Mouse (Mus musculus): ENCODE data around the gene Pds5b. TPM values are rescaled to one million over a fixed set of nuclear protein-coding genes. Genes with fewer than 3 reads are reported as not detected.
"Not testable (repeated sequence)": the region's sequence is repeated elsewhere in the genome, so short reads cannot be mapped to it uniquely, and the experiment has no call there.

Gene Pds5b
- total RNA-seq, 2 experiments from 2014 or later: 37.8 to 41.5 TPM

DNA sequence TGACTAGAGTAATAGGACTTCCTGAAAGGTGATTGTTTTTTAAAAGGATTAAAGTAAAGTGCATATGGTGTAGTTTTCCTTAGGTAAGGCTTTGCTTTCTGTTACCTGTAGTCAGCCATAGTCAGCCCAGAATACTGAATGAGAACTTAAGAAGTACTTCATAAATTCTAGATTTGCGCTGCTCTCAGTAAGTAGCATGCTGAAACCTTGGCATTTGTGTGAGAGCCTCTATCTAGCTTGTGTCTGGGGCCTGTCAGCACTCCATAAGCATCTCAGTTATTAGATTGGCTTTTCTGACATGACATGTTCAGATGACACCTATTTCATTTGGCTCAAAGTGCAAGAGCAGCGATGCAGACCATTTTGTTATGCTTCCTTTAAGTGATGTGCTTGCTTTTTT, 19.7 kb downstream of the Pds5b start:
- no peak for DNase-seq (ENCODE audit: low spot score in 2 of 2)

DNA sequence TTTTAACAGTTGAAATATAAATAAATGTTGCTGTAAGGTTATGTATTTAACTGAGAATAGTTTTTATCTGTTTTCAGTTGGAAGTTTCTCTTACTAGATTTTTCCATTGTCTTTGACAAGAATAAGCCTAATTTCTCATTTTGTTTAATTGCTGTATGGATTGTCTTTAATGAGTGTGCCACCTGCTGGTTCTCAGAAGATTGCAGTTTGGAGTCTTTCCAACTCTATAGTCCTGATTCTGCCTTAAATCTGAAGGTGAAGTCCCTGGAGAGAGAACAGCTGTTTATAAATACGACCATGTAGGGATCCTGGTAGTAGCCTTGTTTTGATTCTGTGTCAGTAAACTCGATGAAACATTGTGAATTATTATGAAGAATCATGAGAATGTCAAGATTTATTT, 29.2 kb downstream of the Pds5b start:
- no peak for DNase-seq (ENCODE audit: low spot score in 2 of 2)

DNA sequence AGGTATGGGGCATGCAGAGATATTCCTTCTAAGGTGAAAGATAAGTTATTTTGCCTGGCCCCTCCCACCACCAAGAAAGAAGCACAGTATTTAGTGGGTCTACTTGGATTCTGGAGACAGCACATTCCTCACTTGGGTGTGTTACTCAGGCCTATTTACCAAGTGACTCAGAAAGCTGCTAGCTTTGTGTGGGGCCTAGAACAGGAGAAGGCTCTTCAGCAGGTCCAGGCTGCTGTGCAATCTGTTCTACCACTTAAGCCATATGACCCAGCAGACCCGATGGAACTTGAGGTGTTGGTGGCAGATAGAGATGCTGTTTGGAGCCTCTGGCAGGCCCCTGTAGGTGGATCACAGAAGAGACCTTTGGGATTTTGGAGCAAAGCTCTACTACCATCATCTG, 33.1 kb downstream of the Pds5b start:
- DNase-seq (ENCODE audit: low spot score in 2 of 2): not testable (repeated sequence)

DNA sequence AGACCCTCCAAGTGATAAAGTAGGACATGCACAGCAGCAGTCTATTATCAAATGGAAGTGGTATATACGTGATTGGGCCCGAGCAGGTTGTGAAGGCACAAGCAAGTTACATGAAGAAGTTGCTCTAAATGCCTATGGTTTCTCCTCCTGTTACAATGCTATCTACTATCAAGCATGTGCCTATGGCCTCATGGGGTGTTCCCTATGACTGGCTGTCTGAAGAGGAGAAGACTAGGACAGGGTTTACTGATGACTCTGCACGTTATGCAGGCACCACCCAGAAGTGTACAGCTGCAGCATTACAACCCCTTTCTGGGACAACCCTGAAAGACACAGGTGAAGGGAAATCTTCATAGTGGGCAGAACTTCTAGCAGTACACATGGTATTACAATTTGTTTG, 33.6 kb downstream of the Pds5b start:
- not testable (repeated sequence) for DNase-seq (ENCODE audit: low spot score in 2 of 2)

DNA sequence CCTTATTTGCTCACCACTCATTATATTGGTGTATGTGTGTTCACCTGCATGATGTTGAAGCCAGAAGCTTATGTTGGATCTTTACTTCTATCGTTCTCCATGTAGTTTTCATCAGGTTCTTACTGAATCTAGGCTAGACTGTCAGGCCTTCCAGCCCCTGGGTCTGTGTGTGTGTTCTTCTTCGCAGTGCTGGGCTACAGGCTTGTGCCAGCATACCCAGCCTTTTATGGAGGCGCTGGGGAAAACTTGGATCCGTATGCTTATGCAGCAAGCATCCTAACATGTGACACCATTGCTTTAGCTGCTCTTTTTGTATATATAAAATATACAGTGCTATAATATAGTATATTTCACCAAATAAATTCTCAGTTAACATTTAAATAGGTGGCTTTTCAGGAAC, 38.0 kb downstream of the Pds5b start:
- no peak for DNase-seq (ENCODE audit: low spot score in 2 of 2)

DNA sequence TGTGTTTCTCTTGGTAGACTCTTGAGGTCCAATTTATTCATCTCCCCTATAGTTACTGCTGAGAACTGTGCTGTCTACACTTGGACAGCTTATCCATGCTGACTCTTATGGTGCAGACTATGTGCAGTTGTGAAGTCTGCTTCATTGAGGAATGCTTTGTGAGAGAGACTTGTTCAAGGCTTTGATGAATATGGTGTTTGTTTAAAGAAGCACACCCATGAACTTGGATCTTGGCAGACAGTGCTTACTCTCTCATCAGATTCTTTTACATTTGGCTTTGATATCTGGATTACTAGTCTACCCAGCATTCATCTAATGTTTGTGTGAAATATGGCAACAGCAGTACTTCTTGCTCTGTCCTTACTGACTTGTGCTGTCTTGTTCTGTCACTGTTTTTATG, 39.9 kb downstream of the Pds5b start:
- DNase-seq (ENCODE audit: low spot score in 2 of 2): no peak

DNA sequence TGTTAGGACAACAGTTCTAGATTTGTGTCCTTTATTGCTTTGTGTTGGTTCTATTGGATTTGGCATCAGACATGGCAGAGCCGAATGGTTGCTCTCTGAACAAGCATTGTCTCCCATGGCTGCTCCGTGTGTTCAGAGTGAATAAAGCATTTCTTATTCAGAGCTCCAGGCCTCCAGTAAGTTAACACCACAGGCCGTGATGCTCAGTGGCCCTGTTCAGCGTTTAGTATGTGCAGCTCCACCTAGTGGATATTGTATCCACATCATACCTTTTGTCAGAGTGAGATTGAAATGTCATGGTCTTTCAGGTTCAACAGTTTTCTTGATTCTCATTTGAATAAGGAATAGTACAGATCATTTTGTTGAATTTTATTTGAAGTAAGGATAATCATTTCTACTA, 44.2 kb downstream of the Pds5b start:
- no peak for DNase-seq (ENCODE audit: low spot score in 2 of 2)

DNA sequence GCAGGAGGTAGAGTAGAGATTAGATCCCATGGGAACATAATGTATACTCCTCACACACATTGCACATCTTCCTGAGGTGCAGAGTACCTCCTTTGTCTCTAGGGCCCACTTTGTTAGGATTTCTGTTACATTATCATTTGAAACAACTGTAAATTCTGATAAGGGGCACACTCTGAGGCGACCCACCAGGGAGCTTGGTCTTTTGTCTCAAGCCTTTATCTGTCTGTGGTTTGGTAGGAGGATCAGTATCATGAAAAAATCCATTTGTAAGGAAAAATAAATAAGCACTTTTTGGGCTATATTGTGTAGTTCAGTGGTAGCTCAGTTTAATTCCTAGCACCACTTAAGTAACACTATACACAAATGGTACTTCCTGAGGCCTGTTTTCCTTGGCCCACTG, 51.1 kb downstream of the Pds5b start:
- DNase-seq (ENCODE audit: low spot score in 2 of 2): no peak

DNA sequence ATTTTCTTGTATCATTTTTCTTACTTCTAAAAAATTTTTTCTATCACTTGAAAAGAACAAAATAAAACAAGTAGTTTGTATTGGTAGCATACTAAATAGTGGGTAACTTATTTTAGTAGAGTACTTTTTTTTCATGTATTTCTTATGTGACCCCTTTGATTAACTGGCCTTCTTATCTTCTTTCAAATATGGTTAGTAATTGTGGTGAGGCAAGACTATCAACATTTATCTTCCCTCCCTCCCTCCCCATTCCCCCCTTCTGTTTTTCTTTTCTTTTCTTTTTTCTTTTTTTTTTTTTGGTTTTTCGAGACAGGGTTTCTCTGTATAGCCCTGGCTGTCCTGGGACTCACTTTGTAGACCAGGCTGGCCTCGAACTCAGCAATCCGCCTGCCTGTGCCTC, 63.5 kb downstream of the Pds5b start:
- DNase-seq (ENCODE audit: low spot score in 2 of 2): not testable (repeated sequence)

DNA sequence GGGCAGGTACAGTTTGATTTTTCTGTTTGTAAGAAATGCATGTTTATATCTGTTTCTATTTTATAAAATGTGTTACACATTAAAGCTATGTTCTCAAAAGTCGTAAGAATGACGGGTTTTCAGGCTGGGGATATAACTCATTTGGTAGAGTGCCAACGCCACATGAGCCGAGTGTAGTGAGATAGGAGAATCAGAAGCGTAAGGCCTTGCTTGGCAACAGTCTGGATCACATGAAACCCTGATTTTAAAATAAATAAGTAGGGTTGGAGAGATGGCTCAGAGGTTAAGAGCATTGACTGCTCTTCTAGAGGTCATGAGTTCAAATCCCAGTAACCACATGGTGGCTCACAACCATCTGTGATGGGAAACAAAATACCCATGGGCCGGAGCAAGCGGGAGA, 65.8 kb downstream of the Pds5b start:
- DNase-seq (ENCODE audit: low spot score in 2 of 2): no peak

DNA sequence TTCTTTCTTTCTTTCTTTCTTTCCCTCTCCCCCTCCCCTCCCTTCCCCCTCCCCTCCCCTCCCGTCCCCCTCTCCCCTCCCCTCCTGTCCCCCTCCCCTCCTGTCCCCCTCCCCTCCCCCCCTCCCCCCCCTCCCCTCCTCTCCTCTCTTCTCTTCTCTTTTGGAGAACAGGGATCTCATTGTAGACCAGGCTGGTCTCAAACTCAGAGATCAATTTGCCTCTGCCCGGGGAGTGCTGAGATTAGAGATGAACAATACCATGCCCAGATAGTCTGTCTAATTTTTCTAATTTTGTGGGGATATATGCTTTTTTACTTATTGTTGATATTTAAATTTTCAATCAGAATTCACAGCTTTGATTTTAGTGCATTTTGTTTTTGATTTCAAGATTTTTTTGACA, 67.1 kb downstream of the Pds5b start:
- DNase-seq (ENCODE audit: low spot score in 2 of 2): no peak

DNA sequence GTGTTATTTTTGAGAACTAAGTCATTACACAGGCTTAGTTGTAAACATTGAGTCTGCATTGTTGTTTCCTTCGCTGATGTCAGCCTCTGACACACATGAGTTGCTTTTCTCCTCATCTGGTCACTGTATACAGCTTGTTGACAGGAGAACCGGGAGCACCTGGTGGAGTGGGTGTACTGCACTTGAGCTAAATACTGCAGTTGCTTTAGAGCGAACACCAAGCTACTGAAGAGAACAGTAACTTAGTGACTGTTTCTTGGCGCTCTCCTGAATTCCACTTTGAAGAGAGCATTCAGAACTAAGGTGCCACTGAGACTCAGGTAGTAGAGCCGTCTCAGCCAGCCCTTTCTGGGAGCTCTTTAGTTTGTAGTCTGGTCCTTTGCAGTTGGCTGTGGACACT, 83.1 kb downstream of the Pds5b start:
- no peak for DNase-seq (ENCODE audit: low spot score in 2 of 2)

DNA sequence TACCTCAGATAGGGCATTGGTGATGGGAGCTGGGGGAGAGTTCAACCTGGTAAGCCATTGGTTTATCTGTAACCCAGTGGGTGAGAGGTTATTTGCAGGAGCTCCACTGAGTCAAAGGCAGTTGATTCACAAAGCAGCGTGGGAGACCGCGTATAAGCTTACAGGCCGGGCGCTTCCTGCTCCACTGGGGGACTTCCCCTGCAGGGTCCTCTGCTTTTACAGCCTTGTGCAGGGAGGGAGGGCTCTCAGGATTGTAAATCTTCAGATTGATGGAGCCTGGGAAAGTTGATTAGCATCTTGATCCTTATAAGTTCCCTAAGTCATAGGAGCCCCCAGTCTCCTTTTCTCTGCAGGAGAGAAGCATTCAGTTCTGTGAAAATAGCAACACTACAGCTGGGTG, 98.9 kb downstream of the Pds5b start:
- DNase-seq (ENCODE audit: low spot score in 2 of 2): no peak

DNA sequence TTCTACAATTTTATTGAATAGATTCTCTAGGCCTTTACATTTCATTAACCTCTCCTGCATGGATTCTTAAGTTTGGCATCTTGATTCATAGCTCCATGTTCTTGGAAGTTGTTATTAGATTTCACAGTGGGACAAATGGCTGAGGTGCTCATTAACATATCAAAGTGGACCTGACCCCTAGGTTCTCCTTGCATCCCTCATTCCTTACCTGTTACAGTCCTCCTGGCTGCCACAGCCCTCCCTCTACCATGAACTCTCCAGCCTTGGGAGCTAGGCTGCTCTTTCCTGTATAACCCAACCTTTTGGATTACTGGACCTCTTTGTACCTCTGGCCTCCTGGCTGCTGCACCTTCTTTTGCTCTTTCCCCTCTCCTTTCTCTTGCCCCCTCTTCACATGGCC, 99.5 kb downstream of the Pds5b start:
- no peak for DNase-seq (ENCODE audit: low spot score in 2 of 2)

DNA sequence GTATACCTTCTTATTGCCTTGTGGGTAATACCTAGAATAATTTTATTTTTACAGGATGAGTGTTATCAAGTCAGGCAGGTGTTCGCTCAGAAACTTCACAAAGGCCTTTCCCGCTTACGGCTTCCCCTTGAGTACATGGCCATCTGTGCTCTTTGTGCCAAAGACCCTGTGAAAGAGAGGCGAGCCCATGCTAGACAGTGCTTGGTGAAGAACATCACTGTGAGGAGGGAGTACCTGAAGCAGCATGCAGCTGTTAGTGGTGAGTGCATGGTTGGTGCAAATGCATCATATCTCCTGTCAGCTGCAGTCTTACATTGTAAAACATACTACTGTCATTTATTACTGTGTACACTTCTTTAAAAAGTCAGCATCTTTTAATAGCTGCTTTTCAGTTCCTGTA, 114.7 kb downstream of the Pds5b start:
- DNase-seq (ENCODE audit: low spot score in 2 of 2): no peak

DNA sequence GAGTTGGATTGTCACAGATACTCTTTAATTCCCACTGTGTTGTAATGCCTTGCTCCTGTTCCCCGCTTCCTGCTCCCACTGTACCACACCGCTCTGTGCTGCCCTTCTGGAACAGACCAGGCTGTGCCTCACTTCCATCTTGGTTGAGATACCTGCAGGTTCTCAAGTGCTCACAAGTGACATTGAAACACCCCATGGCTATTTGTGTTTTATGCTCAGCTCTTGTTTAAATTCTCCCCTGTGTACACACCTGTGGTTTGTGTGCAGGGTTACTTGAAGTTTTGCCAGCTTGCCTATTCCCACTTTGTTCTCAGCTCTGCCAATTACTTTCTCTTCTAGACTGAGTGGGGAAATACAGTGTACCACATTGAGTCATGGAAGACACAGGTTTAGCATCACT, 115.5 kb downstream of the Pds5b start:
- DNase-seq (ENCODE audit: low spot score in 2 of 2): no peak

DNA sequence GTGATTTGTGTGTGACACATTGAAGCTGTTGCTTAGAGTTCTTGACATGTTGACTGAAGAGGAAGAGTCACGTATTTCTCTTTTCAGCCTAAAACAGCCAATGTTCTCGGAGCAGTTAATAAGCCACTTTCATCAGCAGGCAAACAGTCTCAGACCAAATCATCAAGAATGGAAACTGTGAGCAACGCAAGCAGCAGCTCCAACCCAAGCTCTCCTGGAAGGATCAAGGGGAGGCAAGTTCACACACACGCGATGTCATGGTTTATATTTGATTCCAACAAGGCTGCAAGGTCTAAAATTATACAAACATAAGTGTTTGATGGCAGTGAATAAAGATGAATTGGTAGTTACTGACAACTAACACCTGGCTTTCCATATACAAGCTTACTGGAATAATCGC, 120.6 kb downstream of the Pds5b start:
- no peak for DNase-seq (ENCODE audit: low spot score in 2 of 2)

DNA sequence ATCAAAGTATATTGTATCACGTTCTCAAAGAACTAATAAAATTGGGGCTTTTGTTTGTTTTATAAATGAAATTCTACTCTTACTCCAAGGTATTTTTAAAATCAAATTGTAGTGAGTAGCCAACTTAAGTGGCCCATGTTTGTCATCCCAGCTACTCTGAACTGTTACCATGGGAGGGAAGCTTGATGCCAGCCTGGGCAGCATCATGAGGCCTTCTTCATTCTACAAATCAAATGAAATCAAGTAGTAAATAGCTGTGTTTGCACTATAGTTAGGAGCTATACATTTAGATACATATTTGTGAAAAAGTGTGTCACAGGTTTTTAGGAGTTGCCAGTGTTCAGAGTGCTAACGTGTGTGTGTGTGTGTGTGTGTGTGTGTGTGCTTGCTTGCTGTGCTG, 126.5 kb downstream of the Pds5b start:
- DNase-seq (ENCODE audit: low spot score in 2 of 2): no peak

DNA sequence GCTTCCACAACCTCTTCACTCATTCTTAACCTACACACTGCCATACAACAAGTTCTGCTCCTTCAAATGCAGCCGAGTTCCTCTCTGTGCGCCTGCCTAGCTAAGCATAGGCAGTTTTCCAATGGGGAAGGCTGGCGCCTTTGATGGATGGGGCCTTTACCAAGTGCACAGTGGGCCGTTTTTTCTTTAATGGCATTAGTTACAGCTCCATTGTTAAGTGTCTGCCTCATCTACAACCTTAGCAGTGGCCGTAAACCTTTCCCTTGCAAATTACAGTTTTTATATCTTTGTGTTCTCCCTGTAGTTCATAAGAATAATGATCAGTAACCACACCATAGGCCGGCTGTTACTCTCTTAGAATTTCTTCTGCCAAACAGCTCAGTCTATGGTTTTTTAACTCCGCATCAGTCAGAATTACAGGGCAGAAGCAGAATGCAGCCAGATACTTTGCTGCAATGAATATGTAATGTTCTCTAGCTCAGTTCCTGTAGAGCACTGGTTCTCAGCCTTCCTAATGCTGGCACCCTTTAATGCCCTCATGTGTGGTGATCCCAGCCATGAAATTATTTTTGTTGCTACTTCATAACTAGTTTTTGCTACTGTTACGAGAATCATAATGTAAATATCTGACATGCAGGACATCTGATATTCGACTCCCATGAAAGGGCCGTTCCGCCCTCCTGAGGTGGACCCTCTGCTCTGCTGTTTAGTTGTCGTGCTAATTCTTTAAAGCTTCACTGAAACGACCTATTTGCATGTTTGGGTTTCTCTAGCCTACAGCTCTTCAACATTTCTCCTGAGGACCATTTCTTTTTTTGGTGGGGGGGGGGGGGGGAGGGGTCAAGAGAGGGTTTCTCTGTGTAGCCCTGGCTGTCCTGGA, 140.8 kb downstream of the Pds5b start:
- DNase-seq (ENCODE audit: low spot score in 2 of 2): no peak

DNA sequence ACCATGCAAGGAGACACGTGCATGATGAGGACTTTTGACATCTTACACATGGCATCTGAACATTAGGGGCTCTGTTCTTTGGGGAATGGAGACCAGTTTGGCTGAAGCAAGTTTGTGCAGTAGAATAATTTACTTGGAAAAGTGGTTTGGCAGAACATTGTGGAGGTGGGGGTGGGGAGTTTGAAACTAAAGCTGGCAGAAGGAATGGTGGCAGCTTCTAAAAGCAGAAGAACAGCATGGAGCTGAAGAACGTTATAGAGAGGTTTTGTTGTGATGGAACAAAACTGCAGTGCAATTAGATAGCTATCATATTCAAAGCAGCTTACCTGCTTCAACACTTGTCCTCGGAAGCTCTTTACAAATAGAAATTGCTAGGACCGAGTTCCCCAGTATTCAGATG, 141.9 kb downstream of the Pds5b start:
- DNase-seq (ENCODE audit: low spot score in 2 of 2): no peak

DNA sequence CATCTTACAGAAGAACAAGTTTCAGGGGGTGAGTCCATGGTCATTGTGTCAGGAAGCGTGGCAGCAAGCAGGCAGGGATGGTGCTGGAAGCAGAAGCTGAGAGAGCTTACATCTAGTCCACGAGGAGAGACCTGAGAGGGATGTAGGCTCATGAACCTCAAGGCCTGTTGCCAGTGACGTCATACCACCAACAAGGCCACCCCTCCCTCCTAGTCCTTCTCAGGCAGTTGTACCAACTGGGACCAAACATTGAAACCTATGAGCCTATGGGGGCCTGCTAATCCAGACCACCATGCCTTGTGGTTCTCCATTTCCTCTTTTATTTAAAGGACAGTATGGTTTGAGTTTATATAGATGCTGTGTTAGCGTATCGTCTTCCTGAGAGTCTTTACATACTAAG, 143.2 kb downstream of the Pds5b start:
- no peak for DNase-seq (ENCODE audit: low spot score in 2 of 2)

DNA sequence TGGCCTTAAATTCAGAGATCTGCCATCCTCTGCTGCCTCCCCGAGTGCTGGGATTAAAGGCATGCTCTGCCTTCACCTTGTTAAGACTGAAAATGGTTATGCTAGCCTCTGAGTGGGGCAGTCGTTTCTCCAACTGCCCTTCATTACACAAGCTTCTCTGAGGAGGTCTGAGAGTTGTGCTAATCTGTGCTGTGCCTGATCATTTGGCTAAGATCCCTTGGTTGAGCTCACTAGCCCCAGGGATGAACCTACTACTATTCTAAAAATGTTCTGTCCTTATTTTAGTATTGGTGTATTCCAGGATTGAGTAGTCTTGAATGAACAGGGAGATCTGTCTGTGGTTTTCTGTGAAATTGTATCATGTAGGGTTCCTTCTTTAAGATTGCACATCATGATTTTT, 144.5 kb downstream of the Pds5b start:
- DNase-seq (ENCODE audit: low spot score in 2 of 2): no peak

DNA sequence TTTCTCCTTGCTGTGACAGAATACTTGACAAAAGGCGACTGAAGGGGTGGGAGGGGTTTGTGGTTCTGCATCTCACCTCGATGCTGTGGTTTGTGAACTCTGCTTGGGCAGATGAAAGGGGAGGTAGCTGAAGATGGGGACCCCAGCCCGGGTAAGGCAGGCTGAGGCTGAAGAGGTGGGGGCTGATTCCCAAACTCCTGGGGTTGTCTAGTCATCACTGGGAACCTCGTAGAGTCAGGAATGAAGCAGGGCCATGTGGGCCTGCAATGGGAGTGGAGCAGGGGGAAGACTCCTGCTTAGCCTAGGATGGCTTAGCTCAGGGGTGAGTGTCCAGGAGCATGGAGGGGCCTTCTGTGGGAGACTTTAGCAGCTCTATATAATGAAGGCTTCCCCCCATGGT, 145.3 kb downstream of the Pds5b start:
- no peak for DNase-seq (ENCODE audit: low spot score in 2 of 2)

DNA sequence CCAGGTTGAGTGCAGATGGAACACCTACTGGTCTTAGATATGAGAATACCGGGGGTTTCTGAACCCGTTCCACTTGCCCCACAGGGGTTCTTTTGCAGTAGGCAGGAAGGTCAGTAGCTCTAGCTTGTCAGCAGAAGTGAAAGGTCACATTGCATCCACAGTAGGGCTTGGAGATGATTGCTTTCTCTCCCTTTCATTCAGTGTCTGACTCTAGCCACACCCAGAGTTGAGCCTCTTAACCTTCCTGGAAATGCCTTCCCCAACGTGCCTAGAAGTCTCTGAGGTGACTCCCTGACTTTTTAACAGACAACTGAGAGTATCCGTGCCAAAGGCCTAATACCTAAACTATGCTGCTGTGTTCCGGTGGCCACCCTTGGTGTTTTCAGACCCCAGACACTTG, 146.0 kb downstream of the Pds5b start:
- DNase-seq (ENCODE audit: low spot score in 2 of 2): no peak
